Mouse (Mus musculus): Measurements from ENCODE around the gene Mmp25. TPM values are rescaled to one million over a fixed set of nuclear protein-coding genes. Genes with fewer than 3 reads are reported as not detected.
A peak's percentile ranks its signal among the peaks of the same experiment; 100 is the strongest.

Mmp25 gene
- polyA plus RNA-seq, 2 experiments = 0.11 to 0.12 TPM

GRCm38 (mm10) chr17:23674271-23674952, 29.3 kb upstream of the Mmp25 start:
- H3K4me2 ChIP-seq (ENCODE audit: low read depth) = peak overlapping the region; percentile 61
- WGBS (ENCODE audit: insufficient replicate concordance) = 38% methylated on average over 9 of the region's 9 CpGs
- H3K27ac ChIP-seq = no peak overlapping the region
- no peak for TF ChIP-seq CTCF (IDR thresholded peaks at IDR 0.05; ENCODE audit: low read depth)
- H3K9ac ChIP-seq (replicated peaks) = peak overlapping the region; percentile 31
- H3K4me1 ChIP-seq (replicated peaks; ENCODE audit: control insufficient read depth in 2 of 2, insufficient read depth in 2 of 2, low read length in 1 of 2) = peaks cover 5 to 16% of the 10 kb centered on the region in 2 experiments
- peak overlapping the region; percentile 64 to 82 for H3K4me3 ChIP-seq (ENCODE audit: insufficient read depth in 1 of 2, low read depth in 2 of 2, low read length in 2 of 2)
- ATAC-seq (ENCODE audit: insufficient read depth) (no peak), DNase-seq (ENCODE audit: low read depth in 3 of 3, low spot score in 3 of 3) (no peak)
- H3K27me3 ChIP-seq (ENCODE audit: control insufficient read depth, insufficient read depth, low read length) = peaks cover 30% of the 10 kb centered on the region
- no peaks in the 10 kb centered on the region for H3K9me3 ChIP-seq (ENCODE audit: control insufficient read depth, low read length)
- no peaks in the 10 kb centered on the region for H3K36me3 ChIP-seq (replicated peaks; ENCODE audit: control insufficient read depth, insufficient read depth, low read depth)

DNA sequence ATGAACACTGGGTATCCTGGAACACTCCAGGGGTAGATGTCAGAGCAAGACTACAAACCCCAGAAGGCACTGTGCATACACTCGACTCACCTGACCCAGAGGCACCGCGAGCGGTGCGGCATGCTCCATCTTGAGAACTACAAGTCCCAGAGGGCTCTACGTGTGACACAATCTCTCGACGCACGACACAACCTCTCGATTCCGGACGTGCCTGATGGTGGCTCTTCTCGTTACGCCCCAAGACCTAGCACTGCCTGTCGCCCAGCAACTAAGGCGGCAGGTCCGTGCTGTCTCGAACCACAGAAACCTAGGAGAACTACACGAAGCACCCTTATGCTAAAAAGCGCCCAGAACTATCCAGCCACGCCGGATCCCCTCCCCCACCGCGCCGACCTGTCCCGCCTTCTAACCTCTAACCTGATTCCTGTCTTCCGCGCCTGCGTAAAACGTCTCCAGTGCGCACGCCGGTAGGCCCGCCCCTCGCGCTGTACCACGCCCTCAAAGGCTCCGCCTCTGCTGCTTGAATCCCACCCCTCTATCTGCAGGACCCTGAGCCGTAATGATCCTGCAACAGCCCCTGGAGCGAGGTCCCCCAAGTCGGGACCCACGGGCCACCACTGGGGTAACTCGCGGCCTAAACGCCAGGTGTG, 28.5 kb upstream of the Mmp25 start, which contains the start of the genes Hcfc1r1 and Thoc6:
TSS of gene Hcfc1r1 (plus strand) at position 173 of the 650 bp plus-strand sequence.
TSS of gene Thoc6 (minus strand) at position 459 of the 650 bp plus-strand sequence.
- H3K4me3 ChIP-seq (ENCODE audit: insufficient read depth in 1 of 2, low read depth in 2 of 2, low read length in 2 of 2) = peak within 1 kb of the TSS; percentile 64 to 82
- TF ChIP-seq CTCF (IDR thresholded peaks at IDR 0.05; ENCODE audit: low read depth) (no peak), EP300 (IDR thresholded peaks at IDR 0.05; ENCODE audit: low read depth) (no peak)
- peak within 1 kb of the TSS; percentile 36 for H3K9ac ChIP-seq (replicated peaks)
- H3K27me3 ChIP-seq (ENCODE audit: control insufficient read depth, insufficient read depth, low read length) = peaks cover 22% of the 10 kb centered on the region
- peak within 1 kb of the TSS; percentile 61 for H3K4me2 ChIP-seq (ENCODE audit: low read depth)
- peak; percentile 95 for ATAC-seq (ENCODE audit: insufficient read depth)
- H3K9me3 ChIP-seq (ENCODE audit: control insufficient read depth, low read length) = no peaks in the 10 kb centered on the region
- under 1% methylated on average over 45 of the region's 45 CpGs for WGBS (ENCODE audit: insufficient replicate concordance)
- peak; percentile 85 to 91 (median 88) for DNase-seq (ENCODE audit: low read depth in 3 of 3, low spot score in 3 of 3)
- no peak within 1 kb of the TSS for H3K27ac ChIP-seq
- peaks cover 5 to 16% of the 10 kb centered on the region in 2 experiments for H3K4me1 ChIP-seq (replicated peaks; ENCODE audit: control insufficient read depth in 2 of 2, insufficient read depth in 2 of 2, low read length in 1 of 2)
- H3K36me3 ChIP-seq (replicated peaks; ENCODE audit: control insufficient read depth, insufficient read depth, low read depth) = no peaks in the 10 kb centered on the region

- Histone ChIP-seq H3K9me3 (ENCODE audit: control insufficient read depth, low read length) (no peaks in the 10 kb centered on the region), H3K4me2 (ENCODE audit: low read depth) (peak overlapping the region; percentile 61), H3K4me1 (replicated peaks; ENCODE audit: control insufficient read depth in 2 of 2, insufficient read depth in 2 of 2, low read length in 1 of 2) (peaks cover 5 to 16% of the 10 kb centered on the region in 2 experiments), H3K9ac (replicated peaks) (0 out of 2 replicates have a peak overlapping the region, but pooled peaks have one; percentile 18), H3K27me3 (ENCODE audit: control insufficient read depth, insufficient read depth, low read length) (peaks cover 16% of the 10 kb centered on the region), H3K36me3 (replicated peaks; ENCODE audit: control insufficient read depth, insufficient read depth, low read depth) (no peaks in the 10 kb centered on the region), H3K4me3 (ENCODE audit: insufficient read depth in 1 of 2, low read depth in 2 of 2, low read length in 2 of 2) (peak overlapping the region; percentile 64 to 82; a peak in 3 of 4 replicates), H3K27ac (no peak overlapping the region)
- ATAC-seq (ENCODE audit: insufficient read depth) (no peak), DNase-seq (ENCODE audit: low read depth in 3 of 3, low spot score in 3 of 3) (no peak)
- TF ChIP-seq CTCF (IDR thresholded peaks at IDR 0.05; ENCODE audit: low read depth) (no peak), EP300 (IDR thresholded peaks at IDR 0.05; ENCODE audit: low read depth) (no peak)
- 46% methylated on average over 3 of the region's 3 CpGs for WGBS (ENCODE audit: insufficient replicate concordance)
These were observed 27.7 kb upstream of the Mmp25 start for GRCm38 (mm10) chr17:23672761-23673160.

- no peak for TF ChIP-seq CTCF (IDR thresholded peaks at IDR 0.05; ENCODE audit: low read depth)
- TF ChIP-seq EP300 (IDR thresholded peaks at IDR 0.05; ENCODE audit: low read depth) = no peak
- Histone ChIP-seq H3K9ac (replicated peaks) (no peak overlapping the region), H3K36me3 (replicated peaks; ENCODE audit: control insufficient read depth, insufficient read depth, low read depth) (no peaks in the 10 kb centered on the region), H3K4me3 (ENCODE audit: insufficient read depth in 1 of 2, low read depth in 2 of 2, low read length in 2 of 2) (no peak overlapping the region), H3K27ac (no peak overlapping the region), H3K4me1 (replicated peaks; ENCODE audit: control insufficient read depth in 2 of 2, insufficient read depth in 2 of 2, low read length in 1 of 2) (peaks cover 3 to 13% of the 10 kb centered on the region in 2 experiments; a peak in 3 of 4 replicates), H3K4me2 (ENCODE audit: low read depth) (no peak overlapping the region), H3K9me3 (ENCODE audit: control insufficient read depth, low read length) (no peaks in the 10 kb centered on the region), H3K27me3 (ENCODE audit: control insufficient read depth, insufficient read depth, low read length) (peaks cover 6% of the 10 kb centered on the region)
- no peak for ATAC-seq (ENCODE audit: insufficient read depth)
- no peak for DNase-seq (ENCODE audit: low read depth in 3 of 3, low spot score in 3 of 3)
- WGBS (ENCODE audit: insufficient replicate concordance) = 75% methylated on average over 3 of the region's 3 CpGs
These were observed 26.4 kb upstream of the Mmp25 start for GRCm38 (mm10) chr17:23671519-23671918.

GRCm38 (mm10) chr17:23670516-23671074, 25.5 kb upstream of the Mmp25 start:
- 77% methylated on average over 7 of the region's 7 CpGs for WGBS (ENCODE audit: insufficient replicate concordance)
- Histone ChIP-seq H3K9me3 (ENCODE audit: control insufficient read depth, low read length) (no peaks in the 10 kb centered on the region), H3K9ac (replicated peaks) (no peak overlapping the region), H3K27me3 (ENCODE audit: control insufficient read depth, insufficient read depth, low read length) (no peaks in the 10 kb centered on the region; the same call in 1 of the 2 replicates), H3K36me3 (replicated peaks; ENCODE audit: control insufficient read depth, insufficient read depth, low read depth) (no peaks in the 10 kb centered on the region), H3K4me2 (ENCODE audit: low read depth) (no peak overlapping the region), H3K4me3 (ENCODE audit: insufficient read depth in 1 of 2, low read depth in 2 of 2, low read length in 2 of 2) (no peak overlapping the region), H3K27ac (no peak overlapping the region), H3K4me1 (replicated peaks; ENCODE audit: control insufficient read depth in 2 of 2, insufficient read depth in 2 of 2, low read length in 1 of 2) (peaks cover 3 to 8% of the 10 kb centered on the region in 2 experiments; a peak in 3 of 4 replicates)
- ATAC-seq (ENCODE audit: insufficient read depth) (no peak), DNase-seq (ENCODE audit: low read depth in 3 of 3, low spot score in 3 of 3) (no peak)
- no peak for TF ChIP-seq CTCF (IDR thresholded peaks at IDR 0.05; ENCODE audit: low read depth)
- TF ChIP-seq EP300 (IDR thresholded peaks at IDR 0.05; ENCODE audit: low read depth) = no peak

Data from liver, embryonic 14.5 days (tissue).